Mouse (Mus musculus) T-helper 2 cell (primary cell): ENCODE data around the gene Yars2.
"Not testable (repeated sequence)": the region's sequence is repeated elsewhere in the genome, so short reads cannot be mapped to it uniquely, and the experiment has no call there.

Experiments used
- in situ Hi-C: fragments of 300-600 bp; cut with MboI, MseI; formaldehyde crosslinking; loops from one replicate; pipeline ENCODE4 v1.15.1; 2025; ENCODE audit warnings: high pct_unique_total_duplicates

Gene Yars2

DNA sequence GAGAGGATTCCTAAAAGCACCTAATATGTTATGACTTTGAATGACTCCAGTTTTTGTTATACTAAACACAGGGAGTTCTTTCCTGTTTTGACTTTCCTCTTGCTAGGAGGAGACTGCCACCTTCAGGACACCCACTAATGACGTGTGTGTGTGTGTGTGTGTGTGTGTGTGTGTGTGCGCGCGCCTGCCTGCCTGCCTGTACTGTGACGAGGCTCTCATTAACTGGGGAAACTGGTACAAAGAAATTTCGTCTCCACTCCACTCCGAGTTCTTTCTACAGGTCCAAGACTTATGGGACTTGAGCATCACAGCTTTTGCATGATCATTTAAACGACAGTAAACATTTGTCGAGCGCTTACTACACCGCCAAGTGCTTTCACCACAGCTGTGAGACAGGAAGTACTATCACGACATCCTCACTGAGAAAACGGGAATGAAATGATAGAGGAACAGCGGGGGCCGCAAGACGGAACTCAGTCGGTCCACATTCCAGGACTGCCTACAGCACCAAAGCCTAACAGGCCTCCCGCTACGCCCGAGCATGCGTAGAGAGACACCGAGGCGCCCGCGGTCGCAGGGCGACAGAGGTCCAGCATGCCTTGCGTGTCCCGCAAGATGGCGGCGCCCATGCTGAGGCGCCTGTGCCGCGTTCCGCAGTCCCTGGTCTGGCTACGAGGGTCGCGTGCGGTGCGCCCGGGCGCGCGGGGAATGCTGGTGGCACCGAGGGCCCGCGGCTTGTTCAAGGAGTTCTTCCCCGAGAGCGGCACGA is at the start of gene Yars2:
Gene Yars2, plus strand, starts transcription at position 597 of the 769 bp plus-strand sequence.
- in situ Hi-C loops, result loop anchor here (10.0 kb wide), 2 partner anchors 98 to 1938 kb away; partner anchors contain the start of gene Abcc1

DNA sequence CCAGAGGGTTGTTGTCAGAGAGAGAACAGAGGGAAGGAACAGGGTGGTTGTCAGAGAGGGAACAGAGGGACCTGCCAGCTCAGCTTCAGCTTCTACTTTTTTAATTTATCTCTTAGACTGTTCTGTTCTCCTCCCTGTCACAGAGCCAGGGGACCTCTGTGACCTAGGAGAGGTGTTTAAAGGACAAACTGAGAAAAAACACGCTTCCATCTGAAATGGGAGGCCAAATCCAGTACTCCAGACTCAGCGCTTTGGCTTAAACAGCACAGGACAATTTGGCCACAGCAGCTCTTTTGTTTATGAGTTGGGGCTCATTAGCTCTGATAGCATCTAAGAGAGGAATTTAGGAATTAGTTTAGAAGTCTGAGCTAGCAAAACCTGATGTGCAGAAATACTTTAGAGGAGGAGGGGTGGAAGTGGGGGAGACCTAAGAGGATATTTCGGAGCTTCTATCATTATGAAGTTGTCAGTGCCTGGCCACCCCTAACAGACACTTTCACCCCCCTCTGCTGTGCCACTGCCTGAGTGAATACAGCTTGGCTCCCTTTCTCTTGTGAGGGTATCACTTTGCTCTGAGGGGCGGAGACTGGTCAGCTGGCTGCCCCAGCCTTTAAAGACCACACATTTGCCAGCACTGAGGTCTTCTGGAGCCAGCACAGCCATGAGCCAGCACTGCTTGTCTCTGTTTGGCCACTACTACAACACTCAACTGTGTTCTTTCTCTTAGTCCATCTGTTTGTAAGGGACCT is 49.3 kb upstream of the Yars2 start:
- in situ Hi-C loops, result no loop called here

DNA sequence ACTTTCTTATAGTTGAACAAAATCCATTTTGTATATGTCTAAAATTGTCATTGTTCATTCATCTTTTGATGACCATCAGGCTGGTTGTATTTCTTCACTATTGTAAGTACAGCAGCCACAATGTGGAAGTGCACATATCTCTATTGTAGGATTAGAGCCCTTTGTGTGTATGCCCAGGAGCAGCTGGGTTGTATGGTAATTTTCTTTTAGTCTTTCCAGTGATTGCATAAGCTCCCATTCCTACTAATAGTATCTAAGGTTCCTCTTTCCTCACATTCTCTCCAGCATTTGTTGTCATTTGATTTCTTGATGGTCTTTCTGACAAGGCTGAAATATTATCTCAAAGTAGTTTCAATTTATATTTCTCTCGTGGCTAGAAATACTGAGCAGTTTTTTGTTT is 47.5 kb upstream of the Yars2 start:
- in situ Hi-C loops, result no loop called here

DNA sequence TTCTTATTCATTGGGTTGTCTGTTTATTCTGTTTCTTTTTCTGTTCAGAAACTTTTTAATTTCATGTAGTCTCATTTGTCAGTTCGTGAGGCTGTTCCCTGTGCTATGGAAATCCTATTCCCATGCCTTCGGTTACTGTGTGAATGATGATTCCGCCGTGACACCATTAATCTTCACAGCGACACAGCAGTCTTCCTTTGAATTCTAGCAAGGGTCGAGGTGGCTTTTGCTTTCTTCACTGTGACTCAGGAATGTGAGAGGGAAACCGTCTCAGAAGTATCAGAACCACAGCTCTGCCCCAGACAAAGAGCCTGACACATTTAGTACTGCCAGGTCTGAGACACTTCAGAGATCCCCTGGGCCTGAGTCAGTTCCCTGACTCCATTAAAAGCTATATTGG is 46.9 kb upstream of the Yars2 start:
- in situ Hi-C loops, result no loop called here

DNA sequence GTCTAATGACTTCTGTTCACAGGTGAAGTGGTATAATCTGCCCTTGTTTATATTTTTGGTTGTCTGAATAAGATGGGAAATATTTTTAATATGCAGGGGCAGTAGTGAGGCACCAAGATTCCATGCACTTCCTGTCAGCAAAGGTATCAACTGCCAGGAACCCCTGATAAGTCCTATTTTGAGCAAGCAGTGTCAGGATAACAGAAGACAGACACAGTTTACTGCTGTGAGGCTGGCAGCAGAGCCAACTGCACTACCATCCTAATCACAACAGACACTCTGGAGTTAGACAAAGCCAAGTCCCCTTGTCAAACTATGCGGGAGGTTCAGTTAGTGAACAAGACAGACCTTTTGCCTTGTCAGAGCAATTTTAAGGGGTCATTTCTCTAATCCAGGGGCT is 46.1 kb upstream of the Yars2 start:
- in situ Hi-C loops, result no loop called here

GRCm38 (mm10) chr16:16260882-16261281 is 41.9 kb upstream of the Yars2 start:
- in situ Hi-C loops, result no loop called here

DNA sequence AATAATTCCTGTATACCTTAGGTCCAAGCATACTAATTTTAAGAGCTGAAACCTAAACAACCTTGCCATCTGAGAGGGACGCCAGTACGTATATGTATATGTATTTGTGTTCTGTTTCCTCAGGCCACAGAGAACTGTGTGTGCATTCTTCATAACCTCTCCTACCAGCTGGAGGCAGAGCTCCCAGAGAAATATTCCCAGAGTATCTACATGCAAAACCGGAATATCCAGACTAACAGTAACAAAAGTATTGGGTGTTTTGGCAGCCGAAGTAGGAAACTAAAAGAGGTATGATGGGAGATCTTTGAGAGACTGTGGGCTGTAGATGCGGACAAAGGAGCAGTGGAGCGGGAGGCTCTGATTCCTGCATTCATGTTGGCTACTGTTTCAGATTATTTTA is 41.3 kb upstream of the Yars2 start:
- in situ Hi-C loops, result no loop called here

DNA sequence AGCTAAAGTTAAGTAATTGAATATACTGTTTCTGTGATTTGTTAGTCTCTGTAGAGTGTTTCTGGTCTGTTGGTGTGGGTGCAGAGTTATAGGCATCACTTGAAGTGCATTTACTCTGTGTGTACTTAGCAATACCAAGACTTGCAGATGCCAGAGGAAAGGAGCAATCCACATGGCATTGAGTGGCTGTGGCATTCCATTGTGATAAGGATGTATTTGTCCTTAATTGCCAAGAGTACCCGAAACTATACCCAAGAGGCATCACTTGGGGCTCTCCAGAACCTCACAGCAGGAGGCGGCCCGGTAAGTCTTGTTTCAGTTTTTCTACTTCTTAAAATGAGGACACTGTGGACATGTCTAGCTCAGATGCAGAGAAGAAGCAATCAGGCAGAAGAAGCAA is 40.3 kb upstream of the Yars2 start:
- in situ Hi-C loops, result no loop called here

DNA sequence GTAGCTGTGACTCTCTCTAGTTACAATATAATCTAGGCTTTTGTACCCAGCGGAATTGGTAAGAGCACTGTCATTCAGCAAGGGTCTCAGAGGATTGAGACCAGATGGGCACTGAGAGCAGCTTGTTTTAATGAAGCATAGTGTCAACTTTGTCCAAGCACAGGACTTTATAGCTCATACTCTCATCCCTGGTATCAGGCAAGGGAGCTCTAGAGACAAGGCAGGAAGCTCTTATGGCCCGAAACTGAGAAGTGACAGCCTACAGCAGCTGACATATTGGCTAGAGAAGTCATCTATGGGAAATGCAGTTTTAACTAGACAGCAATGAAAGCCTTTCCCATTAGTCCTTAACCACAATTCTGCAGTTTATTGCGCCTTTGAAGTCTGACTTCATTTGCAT is 29.8 kb upstream of the Yars2 start:
- in situ Hi-C loops, result no loop called here

DNA sequence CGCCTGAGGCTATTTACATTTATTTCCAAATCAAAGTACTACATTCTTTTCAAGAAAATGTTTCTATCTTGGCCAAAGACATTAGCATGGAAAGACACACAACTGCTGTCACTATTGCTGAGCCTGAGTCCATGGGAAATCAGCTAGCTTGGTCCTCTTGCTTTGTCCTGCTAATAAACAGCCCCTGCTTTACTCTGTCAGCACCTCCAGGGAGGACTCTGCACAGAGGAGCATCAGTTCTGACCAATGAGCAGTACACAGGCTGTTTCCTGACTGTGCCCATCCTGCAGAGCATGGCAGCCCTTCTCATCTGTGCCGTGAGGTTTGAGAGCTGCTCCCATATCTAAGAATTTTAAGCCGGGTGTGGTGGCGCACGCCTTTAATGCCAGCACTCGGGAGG is 29.0 kb upstream of the Yars2 start:
- in situ Hi-C loops, result no loop called here

DNA sequence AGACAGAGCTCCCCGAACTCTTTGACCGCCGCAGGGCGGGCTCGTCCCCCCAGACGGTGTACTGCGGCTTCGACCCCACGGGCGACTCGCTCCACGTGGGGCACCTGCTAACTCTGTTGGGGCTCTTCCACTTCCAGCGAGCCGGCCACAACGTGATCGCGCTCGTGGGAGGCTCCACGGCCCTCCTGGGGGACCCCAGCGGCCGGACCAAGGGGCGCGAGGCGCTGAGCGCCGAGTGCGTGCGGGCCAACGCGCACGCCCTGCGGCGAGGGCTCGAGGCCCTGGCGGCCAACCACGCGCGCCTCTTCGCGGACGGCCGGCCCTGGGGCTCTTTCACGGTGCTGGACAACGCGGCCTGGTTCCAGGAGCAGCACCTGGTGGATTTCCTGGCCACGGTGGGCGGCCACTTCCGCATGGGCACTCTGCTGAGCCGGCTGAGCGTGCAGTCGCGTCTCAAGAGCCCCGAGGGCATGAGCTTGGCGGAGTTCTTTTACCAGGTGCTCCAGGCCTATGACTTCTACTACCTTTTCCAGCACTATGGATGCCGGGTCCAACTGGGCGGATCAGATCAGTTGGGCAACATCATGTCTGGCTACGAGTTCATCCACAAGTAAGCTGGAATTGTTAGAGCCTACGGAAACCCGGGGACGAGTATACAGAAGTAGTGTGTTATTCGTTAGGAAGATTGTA is 518 bp downstream of the Yars2 start:
- in situ Hi-C loops, result loop anchor here (10.0 kb wide), 2 partner anchors 98 to 1938 kb away; partner anchors contain the start of gene Abcc1

GRCm38 (mm10) chr16:16303888-16304287 is 1.1 kb downstream of the Yars2 start:
- in situ Hi-C loops, result loop anchor here (10.0 kb wide), 2 partner anchors 99 to 1939 kb away; partner anchors contain the start of gene Abcc1

GRCm38 (mm10) chr16:16311319-16311718 is 8.6 kb downstream of the Yars2 start:
- in situ Hi-C loops, result no loop called here

- in situ Hi-C loops, result no loop called here
Measured at GRCm38 (mm10) chr16:16325775-16326336, 23.1 kb downstream of the Yars2 start.

DNA sequence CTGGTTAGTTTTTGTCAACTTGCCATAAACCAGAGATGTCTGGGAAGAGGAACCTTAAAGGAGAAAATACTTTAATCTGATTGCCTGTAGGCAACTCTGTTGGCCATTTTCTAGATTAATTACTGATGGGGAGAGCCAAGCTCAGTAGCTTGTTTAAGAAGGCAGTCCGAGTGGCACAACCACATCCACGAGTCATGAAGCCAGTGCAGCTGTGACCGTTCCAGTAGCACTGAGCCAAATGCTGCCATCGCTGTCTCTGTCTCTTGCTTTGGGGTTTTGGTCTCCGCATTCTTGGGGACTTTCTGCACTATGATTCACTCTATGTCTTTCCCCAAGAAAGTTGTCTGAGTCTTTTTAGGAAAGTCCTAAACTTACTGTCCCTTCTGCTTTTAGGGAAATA is 43.7 kb downstream of the Yars2 start:
- in situ Hi-C loops, result loop anchor here (5.0 kb wide), 1 partner anchor 39 kb away; no protein-coding TSS in a partner anchor

GRCm38 (mm10) chr16:16357908-16358307 is 55.1 kb downstream of the Yars2 start:
- in situ Hi-C loops, result no loop called here

DNA sequence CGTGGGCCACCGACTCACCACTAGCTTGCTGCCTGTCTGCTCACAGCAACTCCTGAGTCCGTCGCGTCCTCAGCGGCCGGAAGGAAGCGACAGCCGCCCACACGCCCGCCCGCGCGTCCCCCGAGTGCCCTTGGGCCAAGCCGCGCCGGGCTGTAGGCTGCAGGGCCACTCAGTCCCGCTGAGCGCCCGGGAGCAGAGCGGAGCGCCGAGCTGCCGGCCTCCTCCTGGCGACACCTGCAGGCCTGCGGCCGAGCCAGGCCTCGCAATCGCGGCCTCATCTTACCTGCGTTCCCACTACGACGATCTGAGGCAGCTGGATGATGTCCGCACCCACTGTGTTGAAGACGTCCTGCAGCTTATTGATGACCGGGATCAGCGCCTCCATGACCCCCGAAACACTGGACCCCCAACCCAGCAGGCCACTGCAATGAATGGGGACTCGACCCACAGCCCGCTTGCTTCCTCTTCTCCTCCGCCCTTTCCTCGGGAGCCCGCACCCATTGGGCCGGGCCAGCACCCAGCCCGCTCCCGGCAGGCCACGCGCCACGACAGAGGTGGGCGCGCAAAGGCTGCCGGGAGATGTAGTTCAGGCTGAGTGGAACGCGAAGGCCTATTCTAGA is 55.8 kb downstream of the Yars2 start, which contains the start of gene Dnm1l:
Gene Dnm1l, minus strand, starts transcription at position 479 of the 620 bp plus-strand sequence.
- in situ Hi-C loops, result no loop called here

GRCm38 (mm10) chr16:16359101-16359482 is 56.3 kb downstream of the Yars2 start:
- in situ Hi-C loops, result not testable (repeated sequence)
